Mouse (Mus musculus): Measurements from ENCODE around the gene Mbd6. TPM values are rescaled to one million over a fixed set of nuclear protein-coding genes. Genes with fewer than 3 reads are reported as not detected.

The Mbd6 gene
- polyA plus RNA-seq, 1 experiment from 2014 or later: 10.7 TPM

DNA sequence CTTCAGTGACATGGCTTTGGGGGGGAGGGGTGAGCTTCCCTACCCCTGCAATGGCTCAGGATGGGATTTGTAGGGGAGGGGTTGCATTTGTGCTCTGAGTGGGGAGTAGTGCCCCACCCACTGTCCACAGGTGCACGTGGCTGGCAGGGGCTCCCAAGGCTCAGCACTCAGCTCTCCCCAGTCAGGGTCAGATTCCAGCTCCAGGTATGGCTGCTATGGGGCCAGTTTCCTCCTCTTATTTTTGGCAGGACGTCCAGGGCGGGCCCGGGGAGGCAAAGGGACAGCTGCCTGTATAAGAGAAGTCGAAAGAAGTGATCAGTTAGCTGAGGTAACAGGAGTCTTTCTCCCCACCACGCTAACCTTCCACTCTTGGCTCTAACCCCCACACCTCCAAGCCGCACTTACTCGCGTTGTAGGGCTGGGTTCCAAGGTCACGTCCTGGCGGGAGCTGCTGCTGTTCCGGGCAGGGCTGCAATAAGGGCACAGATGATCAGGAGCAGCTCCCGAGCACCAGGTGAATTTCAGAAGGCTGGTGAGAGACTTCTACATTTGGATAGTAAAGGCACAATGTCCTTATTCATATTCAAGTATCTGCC, 6.1 kb downstream of the Mbd6 start:
- WGBS: 70% methylated on average over 13 of the region's 13 CpGs
- DNase-seq (ENCODE audit: low spot score): no peak
- ATAC-seq (replicated peaks; ENCODE audit: low FRiP score, low read depth): no peak
- no peak overlapping the region for H3K27ac ChIP-seq
- H3K36me3 ChIP-seq (ENCODE audit: insufficient read depth, low read length): peaks cover 59% of the 10 kb centered on the region
- H3K4me1 ChIP-seq (replicated peaks; ENCODE audit: insufficient read depth, low read length): peaks cover 16% of the 10 kb centered on the region
- no peak for TF ChIP-seq CTCF (IDR thresholded peaks at IDR 0.05; ENCODE audit: low read depth)
- no peak overlapping the region for H3K4me2 ChIP-seq (ENCODE audit: low read length)
- no peaks in the 10 kb centered on the region for H3K9me3 ChIP-seq (replicated peaks; ENCODE audit: low read length)
- H3K27me3 ChIP-seq (ENCODE audit: insufficient read depth, low read length): no peaks in the 10 kb centered on the region
- no peak overlapping the region for H3K4me3 ChIP-seq (replicated peaks; ENCODE audit: low read depth, low read length)
- no peak overlapping the region for H3K9ac ChIP-seq (ENCODE audit: low read depth, low read length)

- ATAC-seq (replicated peaks; ENCODE audit: low FRiP score, low read depth) (no peak), DNase-seq (ENCODE audit: low spot score) (no peak)
- H3K4me3 ChIP-seq (replicated peaks; ENCODE audit: low read depth, low read length): no peak overlapping the region
- H3K4me1 ChIP-seq (replicated peaks; ENCODE audit: insufficient read depth, low read length): peaks cover 2% of the 10 kb centered on the region; the same call in 1 of the 2 replicates
- TF ChIP-seq CTCF (IDR thresholded peaks at IDR 0.05; ENCODE audit: low read depth): no peak
- 83% methylated on average over 8 of the region's 8 CpGs for WGBS
- no peak overlapping the region for H3K27ac ChIP-seq
- peaks cover 63% of the 10 kb centered on the region for H3K36me3 ChIP-seq (ENCODE audit: insufficient read depth, low read length)
- no peak overlapping the region for H3K4me2 ChIP-seq (ENCODE audit: low read length)
- no peaks in the 10 kb centered on the region for H3K9me3 ChIP-seq (replicated peaks; ENCODE audit: low read length)
- H3K27me3 ChIP-seq (ENCODE audit: insufficient read depth, low read length): no peaks in the 10 kb centered on the region
- no peak overlapping the region for H3K9ac ChIP-seq (ENCODE audit: low read depth, low read length)
Measured at GRCm38 (mm10) chr10:127281316-127281715, 7.5 kb downstream of the Mbd6 start.

DNA sequence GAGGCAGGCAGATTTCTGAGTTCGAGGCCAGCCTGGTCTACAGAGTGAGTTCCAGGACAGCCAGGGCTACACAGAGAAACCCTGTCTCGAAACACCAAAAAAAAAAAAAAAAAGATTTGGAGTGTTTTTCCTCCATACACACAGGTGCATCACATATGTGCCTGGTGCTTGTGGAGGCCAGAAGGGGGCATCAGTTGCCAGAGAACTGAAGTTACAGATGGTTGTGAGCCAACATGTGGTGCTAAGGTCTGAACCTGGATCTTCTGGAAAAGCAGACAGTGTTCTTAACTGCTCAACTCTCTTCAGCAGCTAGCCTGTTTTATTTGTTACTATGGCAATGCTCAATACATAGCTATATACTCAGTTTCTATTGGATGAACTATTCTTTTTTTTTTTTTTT, 9.1 kb downstream of the Mbd6 start:
- Histone ChIP-seq H3K4me1 (replicated peaks; ENCODE audit: insufficient read depth, low read length) (no peaks in the 10 kb centered on the region), H3K36me3 (ENCODE audit: insufficient read depth, low read length) (peaks cover 68% of the 10 kb centered on the region), H3K4me2 (ENCODE audit: low read length) (no peak overlapping the region), H3K9me3 (replicated peaks; ENCODE audit: low read length) (no peaks in the 10 kb centered on the region), H3K27me3 (ENCODE audit: insufficient read depth, low read length) (no peaks in the 10 kb centered on the region), H3K4me3 (replicated peaks; ENCODE audit: low read depth, low read length) (no peak overlapping the region), H3K27ac (no peak overlapping the region), H3K9ac (ENCODE audit: low read depth, low read length) (no peak overlapping the region)
- 86% methylated on average over 1 of the region's 2 CpGs for WGBS
- TF ChIP-seq CTCF (IDR thresholded peaks at IDR 0.05; ENCODE audit: low read depth): peak; percentile 9; the same call in 1 of the 2 replicates
- DNase-seq (ENCODE audit: low spot score) (no peak), ATAC-seq (replicated peaks; ENCODE audit: low FRiP score, low read depth) (no peak)

DNA sequence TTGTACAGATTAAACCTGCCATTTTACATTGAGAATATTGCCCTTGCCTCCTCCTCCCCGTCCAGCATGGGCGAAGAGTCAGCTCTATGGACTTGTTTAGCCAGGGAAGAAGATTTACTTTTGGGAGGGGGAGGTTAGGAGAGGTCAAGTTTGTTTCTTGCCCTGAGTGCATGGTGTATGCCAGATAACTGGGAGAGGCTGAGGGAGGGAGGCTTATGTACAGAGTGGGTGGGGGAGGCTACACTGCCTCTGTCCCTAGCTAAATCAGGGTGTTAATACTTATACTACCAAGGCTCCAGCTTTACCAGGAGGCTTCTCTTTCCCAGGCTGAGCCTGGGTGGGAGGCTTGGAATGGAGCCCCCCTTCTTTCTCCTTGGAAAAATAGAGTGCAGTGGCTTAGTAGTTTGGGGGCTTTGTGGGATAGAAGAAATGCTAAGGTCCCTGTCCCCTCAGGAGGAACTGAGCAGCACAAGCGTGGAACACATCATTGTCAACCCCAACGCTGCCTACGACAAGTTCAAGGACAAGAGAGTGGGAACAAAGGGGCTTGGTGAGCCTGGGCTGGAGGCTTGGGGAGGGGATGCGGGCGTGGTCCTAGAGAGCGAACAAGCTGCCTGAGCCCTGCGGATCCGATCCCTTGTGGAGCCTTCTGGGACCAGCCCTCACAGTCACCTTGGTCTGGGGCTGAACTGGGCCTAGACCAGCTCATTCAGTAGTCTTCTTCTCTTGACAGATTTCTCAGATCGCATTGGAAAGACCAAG, 14.4 kb downstream of the Mbd6 start:
- Histone ChIP-seq H3K4me3 (replicated peaks; ENCODE audit: low read depth, low read length) (no peak overlapping the region), H3K9me3 (replicated peaks; ENCODE audit: low read length) (no peaks in the 10 kb centered on the region), H3K4me1 (replicated peaks; ENCODE audit: insufficient read depth, low read length) (no peaks in the 10 kb centered on the region), H3K27me3 (ENCODE audit: insufficient read depth, low read length) (no peaks in the 10 kb centered on the region), H3K4me2 (ENCODE audit: low read length) (no peak overlapping the region), H3K27ac (no peak overlapping the region), H3K9ac (ENCODE audit: low read depth, low read length) (no peak overlapping the region), H3K36me3 (ENCODE audit: insufficient read depth, low read length) (peaks cover 54% of the 10 kb centered on the region)
- ATAC-seq (replicated peaks; ENCODE audit: low FRiP score, low read depth) (no peak), DNase-seq (ENCODE audit: low spot score) (no peak)
- 90% methylated on average over 11 of the region's 11 CpGs for WGBS
- TF ChIP-seq CTCF (IDR thresholded peaks at IDR 0.05; ENCODE audit: low read depth): no peak

- H3K9ac ChIP-seq (ENCODE audit: low read depth, low read length): no peak overlapping the region
- H3K9me3 ChIP-seq (replicated peaks; ENCODE audit: low read length): no peaks in the 10 kb centered on the region
- WGBS: 86% methylated on average over 5 of the region's 5 CpGs
- ATAC-seq (replicated peaks; ENCODE audit: low FRiP score, low read depth) (no peak), DNase-seq (ENCODE audit: low spot score) (no peak)
- H3K4me3 ChIP-seq (replicated peaks; ENCODE audit: low read depth, low read length): no peak overlapping the region
- H3K27ac ChIP-seq: no peak overlapping the region
- H3K4me1 ChIP-seq (replicated peaks; ENCODE audit: insufficient read depth, low read length): peaks cover 2% of the 10 kb centered on the region; the same call in 1 of the 2 replicates
- peaks cover 42% of the 10 kb centered on the region for H3K36me3 ChIP-seq (ENCODE audit: insufficient read depth, low read length)
- no peaks in the 10 kb centered on the region for H3K27me3 ChIP-seq (ENCODE audit: insufficient read depth, low read length)
- TF ChIP-seq CTCF (IDR thresholded peaks at IDR 0.05; ENCODE audit: low read depth): no peak
- no peak overlapping the region for H3K4me2 ChIP-seq (ENCODE audit: low read length)
Measured at GRCm38 (mm10) chr10:127272371-127272770, 16.4 kb downstream of the Mbd6 start.

- ATAC-seq (replicated peaks; ENCODE audit: low FRiP score, low read depth) (no peak), DNase-seq (ENCODE audit: low spot score) (no peak)
- no peak for TF ChIP-seq CTCF (IDR thresholded peaks at IDR 0.05; ENCODE audit: low read depth)
- Histone ChIP-seq H3K27me3 (ENCODE audit: insufficient read depth, low read length) (no peaks in the 10 kb centered on the region), H3K4me2 (ENCODE audit: low read length) (no peak overlapping the region), H3K9me3 (replicated peaks; ENCODE audit: low read length) (no peaks in the 10 kb centered on the region), H3K27ac (no peak overlapping the region), H3K4me1 (replicated peaks; ENCODE audit: insufficient read depth, low read length) (peaks cover 6% of the 10 kb centered on the region), H3K9ac (ENCODE audit: low read depth, low read length) (no peak overlapping the region), H3K4me3 (replicated peaks; ENCODE audit: low read depth, low read length) (no peak overlapping the region), H3K36me3 (ENCODE audit: insufficient read depth, low read length) (peaks cover 26% of the 10 kb centered on the region)
- WGBS: 81% methylated on average over 4 of the region's 4 CpGs
Measured at GRCm38 (mm10) chr10:127269884-127270283, 18.9 kb downstream of the Mbd6 start.
